Mouse (Mus musculus) heart, embryonic 15.5 days (tissue): Measurements from ENCODE around the gene Scn8a. TPM values are rescaled to one million over a fixed set of nuclear protein-coding genes. Genes with fewer than 3 reads are reported as not detected.

Experiments used
- ATAC-seq: fragments of 200-750 bp; cut with Nextera tagmentation; replicated peaks from 2 replicates; pipeline ENCODE4 v1.8.0; 2017; ENCODE audit warnings: low read depth, moderate TSS enrichment; ENCODE audit not compliant: insufficient number of reproducible peaks, insufficient read depth, low FRiP score
- H3K27ac ChIP-seq: fragments of 300-500 bp; sonication (generic); 2 replicates; pipeline ENCODE4 v1.5.1; 2015; ENCODE audit warnings: mild to moderate bottlenecking, inconsistent platforms
- H3K27me3 ChIP-seq: fragments of 300-500 bp; sonication (generic); 2 replicates; pipeline ENCODE4 v1.6.1; 2015; ENCODE audit warnings: inconsistent platforms
- H3K36me3 ChIP-seq: fragments of 300-500 bp; sonication (generic); 2 replicates; pipeline ENCODE4 v1.6.1; 2015; ENCODE audit warnings: mild to moderate bottlenecking, inconsistent platforms
- H3K4me1 ChIP-seq: fragments of 300-500 bp; sonication (generic); replicated peaks from 2 replicates; pipeline ENCODE4 v1.6.1; 2015; ENCODE audit warnings: inconsistent platforms
- H3K4me2 ChIP-seq: fragments of 300-500 bp; sonication (generic); 2 replicates; pipeline ENCODE4 v1.6.1; 2015; ENCODE audit warnings: inconsistent platforms, mild to moderate bottlenecking, moderate library complexity
- H3K4me3 ChIP-seq: fragments of 300-500 bp; sonication (generic); 2 replicates; pipeline ENCODE4 v1.5.1; 2015; ENCODE audit warnings: mild to moderate bottlenecking, inconsistent platforms
- H3K9ac ChIP-seq: fragments of 300-500 bp; sonication (generic); 2 replicates; pipeline ENCODE4 v1.6.1; 2015; ENCODE audit warnings: mild to moderate bottlenecking, inconsistent platforms
- H3K9me3 ChIP-seq: fragments of 300-500 bp; sonication (generic); replicated peaks from 2 replicates; pipeline ENCODE4 v1.6.1; 2016; ENCODE audit warnings: inconsistent platforms
- WGBS: fragments of 180-500 bp; shearing (Covaris S2); methylation state at CpG from one replicate; pipeline ENCODE4 v1.1.7; 2015; ENCODE audit warnings: mixed read lengths; 5-methylcytosine and 5-hydroxymethylcytosine counted together
- polyA plus RNA-seq: library from polyadenylated mRNA; unstranded; fragments of >200 nt; fragmentation: Nextera tagmentation; extraction: Ambion mirVana; gene quantifications from 2 replicates; pipeline ENCODE4 v1.2.1, GENCODE M21; 2015

Gene Scn8a
- polyA plus RNA-seq, 1 experiment from 2014 or later = 0.28 TPM

GRCm38 (mm10) chr15:100845049-100845879 lies 24.4 kb upstream of the Scn8a start:
- no peaks in the 10 kb centered on the region for H3K36me3 ChIP-seq
- no peak overlapping the region for H3K9ac ChIP-seq
- no peak for ATAC-seq
- no peak overlapping the region for H3K4me3 ChIP-seq
- no peaks in the 10 kb centered on the region; the same call in 1 of the 2 replicates for H3K4me1 ChIP-seq
- H3K27ac ChIP-seq = peak overlapping the region; percentile 41; the same call in 1 of the 2 replicates
- no peaks in the 10 kb centered on the region for H3K9me3 ChIP-seq
- WGBS = 44% methylated on average over 26 of the region's 26 CpGs
- no peaks in the 10 kb centered on the region; the same call in 1 of the 2 replicates for H3K27me3 ChIP-seq
- no peak overlapping the region for H3K4me2 ChIP-seq

- 87% methylated on average over 6 of the region's 6 CpGs for WGBS
- no peak for ATAC-seq
Measured at GRCm38 (mm10) chr15:100847193-100847592, 22.5 kb upstream of the Scn8a start.

DNA sequence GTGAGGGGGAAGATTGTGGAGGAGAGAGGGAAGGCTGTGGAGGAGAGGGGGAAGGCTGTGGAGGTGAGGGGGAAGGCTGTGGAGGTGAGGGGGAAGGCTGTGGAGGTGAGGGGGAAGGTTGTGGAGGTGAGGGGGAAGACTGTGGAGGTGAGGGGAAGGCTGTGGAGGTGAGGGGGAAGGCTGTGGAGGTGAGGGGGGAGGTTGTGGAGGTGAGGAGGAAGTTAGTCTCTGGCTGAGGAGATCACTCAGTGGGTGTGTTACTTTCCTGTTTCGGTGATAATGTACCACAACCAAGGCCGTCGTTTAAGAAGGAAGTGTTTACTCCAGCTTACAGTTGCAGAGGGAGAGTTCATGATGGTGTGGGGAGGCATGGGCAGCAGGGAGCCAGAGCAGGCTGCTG lies 12.1 kb upstream of the Scn8a start:
- 58% methylated on average over 3 of the region's 3 CpGs for WGBS
- H3K9ac ChIP-seq = no peak overlapping the region
- H3K4me3 ChIP-seq = no peak overlapping the region
- H3K27me3 ChIP-seq = peaks cover 13% of the 10 kb centered on the region; the same call in 1 of the 2 replicates
- no peak overlapping the region for H3K27ac ChIP-seq
- H3K36me3 ChIP-seq = no peaks in the 10 kb centered on the region
- no peaks in the 10 kb centered on the region for H3K9me3 ChIP-seq
- ATAC-seq = no peak
- no peaks in the 10 kb centered on the region for H3K4me1 ChIP-seq
- no peak overlapping the region for H3K4me2 ChIP-seq

More at GRCm38 (mm10) chr15:100847193-100847592, 22.5 kb upstream of the Scn8a start:
- Histone ChIP-seq H3K27me3 (no peaks in the 10 kb centered on the region), H3K4me3 (no peak overlapping the region), H3K4me2 (no peak overlapping the region), H3K36me3 (no peaks in the 10 kb centered on the region), H3K27ac (no peak overlapping the region), H3K4me1 (no peaks in the 10 kb centered on the region; the same call in 1 of the 2 replicates), H3K9me3 (no peaks in the 10 kb centered on the region), H3K9ac (no peak overlapping the region)

DNA sequence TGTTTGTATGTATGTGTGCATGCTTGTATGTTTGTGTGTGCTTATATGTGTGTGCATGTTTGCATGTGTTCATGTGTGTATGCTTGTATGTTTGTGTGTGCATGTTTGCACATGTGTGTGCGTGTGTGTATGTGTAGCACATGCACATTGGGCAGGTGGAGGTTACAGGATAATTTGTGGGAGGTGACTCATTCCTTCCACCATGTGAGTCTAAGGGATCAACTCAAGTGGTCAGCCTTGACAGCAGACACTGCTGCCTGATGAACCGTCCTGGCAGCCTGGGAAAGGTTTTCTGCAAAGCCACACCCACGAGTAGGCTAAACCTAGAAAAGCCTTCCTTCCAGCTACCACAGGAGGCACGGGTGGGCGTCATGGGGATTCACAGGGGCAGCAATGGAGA lies 8.8 kb upstream of the Scn8a start:
- no peaks in the 10 kb centered on the region for H3K36me3 ChIP-seq
- no peak overlapping the region for H3K4me2 ChIP-seq
- no peak overlapping the region for H3K9ac ChIP-seq
- no peak overlapping the region for H3K27ac ChIP-seq
- H3K27me3 ChIP-seq = peaks cover 20% of the 10 kb centered on the region
- no peaks in the 10 kb centered on the region for H3K4me1 ChIP-seq
- H3K9me3 ChIP-seq = no peaks in the 10 kb centered on the region
- no peak overlapping the region for H3K4me3 ChIP-seq
- 27% methylated on average over 5 of the region's 5 CpGs for WGBS
- ATAC-seq = no peak

DNA sequence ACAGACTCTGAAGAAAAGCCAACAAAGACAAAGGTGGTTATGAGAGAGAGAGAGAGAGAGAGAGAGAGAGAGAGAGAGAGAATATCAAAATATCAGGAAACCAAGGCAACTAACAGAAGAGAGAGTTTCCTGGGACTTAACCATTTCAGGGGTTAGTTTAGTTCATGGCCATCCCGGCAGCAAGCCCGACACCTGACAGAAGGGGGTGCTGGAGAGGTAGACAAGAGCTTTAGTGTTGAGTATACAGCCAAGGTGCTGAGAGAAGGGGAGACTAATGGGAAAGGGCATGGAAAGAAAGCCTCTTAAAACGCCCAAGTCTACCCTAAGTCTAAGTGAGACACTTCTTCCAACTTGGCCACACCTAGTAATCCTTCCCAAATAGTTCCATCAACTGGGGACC lies 4.1 kb upstream of the Scn8a start:
- Histone ChIP-seq H3K4me1 (peaks cover 7% of the 10 kb centered on the region), H3K27me3 (peaks cover 41% of the 10 kb centered on the region), H3K4me3 (no peak overlapping the region), H3K4me2 (no peak overlapping the region), H3K9me3 (no peaks in the 10 kb centered on the region), H3K27ac (no peak overlapping the region), H3K9ac (no peak overlapping the region), H3K36me3 (no peaks in the 10 kb centered on the region)
- no peak for ATAC-seq
- 50% methylated on average over 3 of the region's 3 CpGs for WGBS

DNA sequence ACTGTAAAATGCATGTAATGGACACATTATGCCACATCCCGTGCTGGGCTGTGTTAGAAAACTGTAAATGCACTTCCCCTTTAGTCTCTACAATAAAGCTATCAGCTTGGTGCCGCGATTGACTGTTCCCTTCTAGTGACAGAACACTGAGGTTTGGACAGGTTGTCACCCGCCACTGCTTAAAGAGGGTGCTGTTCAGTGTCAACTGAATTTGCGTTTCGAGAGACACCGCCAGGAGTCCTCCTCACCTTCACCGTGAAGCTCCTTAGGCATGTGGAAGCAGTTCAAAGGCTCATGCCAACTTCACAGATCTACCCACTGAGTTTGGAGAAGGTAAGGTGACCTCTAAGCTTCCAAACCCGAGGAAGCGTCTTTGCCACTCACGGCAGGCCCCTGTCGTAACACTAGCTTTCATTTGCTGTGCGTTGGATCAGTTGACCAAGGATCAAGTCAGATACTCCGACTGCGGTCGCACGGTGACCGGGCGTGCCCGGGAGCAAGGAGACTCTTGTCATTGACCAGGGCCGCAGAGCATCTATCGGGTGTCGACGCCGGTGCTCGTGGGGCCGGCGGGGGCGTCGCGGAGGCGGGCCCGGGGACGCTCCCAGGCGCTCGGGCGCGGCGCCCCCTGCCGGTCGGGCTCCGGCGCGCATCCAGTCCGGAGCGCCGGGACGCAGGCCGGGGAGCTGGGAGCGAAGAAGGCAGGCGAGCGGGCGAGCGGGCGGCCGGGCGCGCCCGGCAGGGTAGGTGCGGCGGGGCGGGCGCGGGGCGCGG lies 530 bp downstream of the Scn8a start:
- H3K27ac ChIP-seq = no peak overlapping the region
- H3K9me3 ChIP-seq = no peaks in the 10 kb centered on the region
- H3K4me2 ChIP-seq = peak overlapping the region; percentile 93
- 3% methylated on average over 43 of the region's 66 CpGs for WGBS
- H3K9ac ChIP-seq = no peak overlapping the region
- peaks cover 71% of the 10 kb centered on the region for H3K27me3 ChIP-seq
- H3K36me3 ChIP-seq = no peaks in the 10 kb centered on the region
- no peak for ATAC-seq
- peaks cover 13% of the 10 kb centered on the region for H3K4me1 ChIP-seq
- H3K4me3 ChIP-seq = peak overlapping the region; percentile 50

DNA sequence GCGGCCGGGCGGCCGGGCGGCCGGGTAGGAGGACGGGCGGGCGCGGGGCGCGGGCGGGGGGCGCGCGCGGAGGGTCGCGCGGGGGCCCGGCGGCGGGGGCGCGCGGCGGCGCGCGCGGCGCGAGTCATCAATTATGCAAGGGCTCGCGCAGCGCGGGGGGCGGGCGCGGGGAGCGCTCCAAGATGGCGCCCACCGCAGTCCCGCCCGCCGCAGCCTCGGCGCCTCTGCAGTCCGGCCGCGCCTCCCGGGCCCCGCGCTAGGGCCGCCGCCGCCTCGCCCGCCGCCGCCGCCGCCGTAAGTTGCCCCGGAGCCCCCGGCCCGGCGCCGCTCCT lies 1.1 kb downstream of the Scn8a start:
- 1% methylated on average over 17 of the region's 69 CpGs for WGBS
- H3K9me3 ChIP-seq = no peaks in the 10 kb centered on the region
- no peaks in the 10 kb centered on the region for H3K36me3 ChIP-seq
- H3K4me3 ChIP-seq = peak overlapping the region; percentile 62
- no peak overlapping the region for H3K9ac ChIP-seq
- peaks cover 13% of the 10 kb centered on the region for H3K4me1 ChIP-seq
- peak overlapping the region; percentile 93 for H3K4me2 ChIP-seq
- ATAC-seq = no peak; the same call in 1 of the 2 replicates
- peaks cover 76% of the 10 kb centered on the region for H3K27me3 ChIP-seq
- H3K27ac ChIP-seq = no peak overlapping the region

- H3K27me3 ChIP-seq = peaks cover 83% of the 10 kb centered on the region
- ATAC-seq = no peak
- no peak overlapping the region for H3K27ac ChIP-seq
- peak overlapping the region; percentile 93 for H3K4me2 ChIP-seq
- peaks cover 13% of the 10 kb centered on the region for H3K4me1 ChIP-seq
- H3K4me3 ChIP-seq = peak overlapping the region; percentile 62
- H3K9me3 ChIP-seq = no peaks in the 10 kb centered on the region
- H3K9ac ChIP-seq = no peak overlapping the region
- no peaks in the 10 kb centered on the region for H3K36me3 ChIP-seq
- 1% methylated on average over 53 of the region's 53 CpGs for WGBS
Measured at GRCm38 (mm10) chr15:100871107-100872011, 1.7 kb downstream of the Scn8a start.

- Histone ChIP-seq H3K36me3 (no peaks in the 10 kb centered on the region), H3K9ac (no peak overlapping the region), H3K9me3 (no peaks in the 10 kb centered on the region), H3K4me2 (no peak overlapping the region), H3K4me3 (no peak overlapping the region), H3K27ac (no peak overlapping the region), H3K4me1 (peaks cover 13% of the 10 kb centered on the region), H3K27me3 (peaks cover 89% of the 10 kb centered on the region)
- peak; percentile 58; the same call in 1 of the 2 replicates for ATAC-seq
- 3% methylated on average over 16 of the region's 16 CpGs for WGBS
Measured at GRCm38 (mm10) chr15:100873155-100873554, 3.5 kb downstream of the Scn8a start.

DNA sequence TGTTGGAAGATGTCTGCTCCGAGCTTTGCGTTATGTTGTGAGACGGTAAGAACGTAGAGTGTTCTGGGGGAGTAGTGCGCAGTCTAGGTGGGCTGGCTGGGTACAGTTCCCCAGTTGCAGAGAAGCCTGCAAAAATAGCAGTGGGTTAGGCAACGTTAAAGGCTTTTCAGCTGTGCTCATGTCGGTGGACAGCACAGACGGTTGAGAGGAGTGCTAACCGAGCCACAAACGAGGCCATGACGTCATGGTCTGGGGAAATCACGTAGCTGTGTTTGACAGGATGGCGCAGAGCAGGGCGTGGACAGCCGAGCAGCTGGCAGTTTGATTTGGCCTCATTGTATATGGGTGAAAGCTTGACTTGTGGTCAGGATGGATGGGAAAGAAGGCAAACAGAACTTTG lies 9.4 kb downstream of the Scn8a start:
- 58% methylated on average over 15 of the region's 15 CpGs for WGBS
- H3K9me3 ChIP-seq = no peaks in the 10 kb centered on the region

DNA sequence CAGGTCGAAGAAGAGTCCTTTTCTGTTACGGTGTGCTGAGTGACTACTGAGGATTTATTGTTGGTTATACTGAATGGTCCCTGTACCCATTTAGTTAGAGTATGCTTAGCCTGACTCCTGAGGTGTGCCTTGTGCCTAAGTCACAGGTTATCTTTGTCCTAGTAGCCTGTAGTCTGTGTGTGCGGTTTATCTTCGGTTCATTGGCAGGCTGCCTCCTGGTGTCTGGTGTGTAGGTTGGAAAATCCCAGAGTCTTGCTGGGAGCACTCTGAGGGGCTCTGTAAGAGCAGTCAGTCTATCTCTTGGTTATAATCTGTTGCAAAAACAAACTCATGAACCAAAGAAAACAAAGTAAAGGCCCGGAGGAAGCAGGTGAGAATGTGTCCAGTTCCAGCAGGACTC lies 11.7 kb downstream of the Scn8a start:
- Histone ChIP-seq H3K4me2 (no peak overlapping the region), H3K4me1 (no peaks in the 10 kb centered on the region)
- no peak for ATAC-seq

More for the DNA sequence above, 9.4 kb downstream of the Scn8a start:
- Histone ChIP-seq H3K4me3 (no peak overlapping the region), H3K27ac (no peak overlapping the region), H3K9ac (no peak overlapping the region), H3K4me1 (no peaks in the 10 kb centered on the region), H3K36me3 (no peaks in the 10 kb centered on the region), H3K4me2 (no peak overlapping the region), H3K27me3 (peaks cover 43% of the 10 kb centered on the region)
- ATAC-seq = no peak

More for the DNA sequence above, 11.7 kb downstream of the Scn8a start:
- Histone ChIP-seq H3K36me3 (no peaks in the 10 kb centered on the region), H3K9ac (no peak overlapping the region), H3K9me3 (no peaks in the 10 kb centered on the region), H3K4me3 (no peak overlapping the region), H3K27ac (no peak overlapping the region), H3K27me3 (peaks cover 20% of the 10 kb centered on the region)
- WGBS = 47% methylated on average over 5 of the region's 5 CpGs
